Mouse (Mus musculus) layer of hippocampus, postnatal 10 days (tissue): ENCODE measurements around the gene Gm1993. TPM values are rescaled to one million over a fixed set of nuclear protein-coding genes. Genes with fewer than 3 reads are reported as not detected.
"Not testable (repeated sequence)": the region's sequence is repeated elsewhere in the genome, so short reads cannot be mapped to it uniquely, and the experiment has no call there.

Source experiments
- DNase-seq, 2 experiments: peaks; one replicate each; pipeline ENCODE4 v3.0.0; 2021; ENCODE audit warnings: low spot score in 2 of 2
- long read RNA-seq: library from polyadenylated mRNA; stranded (forward); transcript quantifications from one replicate; pipeline ENCODE4 v2.0.0, GENCODE M21; 2023
- total RNA-seq, 2 experiments: library from RNA; stranded (reverse); gene quantifications; 2 replicates each; pipeline ENCODE4 v1.2.3; 2021

Gene Gm1993
- total RNA-seq: not detected
- long read RNA-seq: 0 reads

DNA sequence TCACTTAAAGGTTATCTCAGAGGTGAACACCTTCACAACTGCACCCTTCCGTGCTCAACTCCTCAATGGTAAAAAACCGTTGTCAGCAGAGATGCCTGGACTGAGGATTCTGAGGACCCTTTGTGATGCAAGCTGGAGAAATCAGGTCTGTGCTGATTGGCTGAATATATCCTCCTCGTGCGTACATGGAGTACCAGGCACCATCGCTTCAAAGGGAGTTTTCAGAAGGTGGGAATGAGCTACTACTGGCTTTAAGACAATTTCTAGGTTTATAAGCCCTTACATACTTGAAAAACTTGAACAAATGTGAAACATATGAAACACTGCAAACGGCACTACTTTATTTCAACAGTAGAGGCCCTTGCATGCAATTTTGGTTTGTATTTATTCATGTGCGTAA lies at the start of gene Gm1993:
Gene Gm1993, minus strand, starts transcription at position 101 of the 400 bp plus-strand sequence.
- DNase-seq: not testable (repeated sequence)
